In genomic region chr8:111627923-111628322, GRCm38 (mm10) we compare ENCODE assay signal across 14 mouse cellular contexts.
"Had no signal": no experiment of that assay in that cellular context is flagged by ENCODE, and none has a peak within 500 bp of the region (broad histone marks: within the 10 kb centered on the region; RNA-seq: fewer than 3 reads in every experiment).

No protein-coding gene starts in this region.

- H3K4me1 ChIP-seq: midbrain, embryonic 12.5 days had no signal

- H3K9me3 ChIP-seq: limb, embryonic 10.5 days; liver, embryonic 12.5 days; midbrain, embryonic 12.5 days; neural tube, embryonic 13.5 days had no signal

- DNase-seq: lung, embryonic 14.5 days; lung, postnatal 10 days; lung, postnatal 4 days; retina, postnatal 1 day; right cerebral cortex, postnatal 4 days; spleen, adult 18-20 months had no signal

- H3K27ac ChIP-seq: left cerebral cortex, adult 2 months; limb, embryonic 10.5 days; liver, embryonic 12.5 days; midbrain, embryonic 12.5 days; neural tube, embryonic 13.5 days had no signal

- H3K27me3 ChIP-seq: midbrain, embryonic 12.5 days; neural tube, embryonic 13.5 days had no signal

- H3K9ac ChIP-seq: liver, embryonic 12.5 days; lung, embryonic 14.5 days; midbrain, embryonic 12.5 days; neural tube, embryonic 13.5 days had no signal

- ATAC-seq: inflammation-experienced regulatory T-cells, adult 6 months; intestine, postnatal 0 days; liver, embryonic 12.5 days; midbrain, embryonic 16.5 days had no signal

- H3K4me3 ChIP-seq: left cerebral cortex, adult 2 months; limb, embryonic 10.5 days; liver, embryonic 12.5 days; midbrain, embryonic 12.5 days; neural tube, embryonic 13.5 days had no signal

- H3K36me3 ChIP-seq: liver, embryonic 12.5 days had no signal

- H3K4me2 ChIP-seq: liver, embryonic 12.5 days; lung, embryonic 14.5 days; midbrain, embryonic 12.5 days; neural tube, embryonic 13.5 days had no signal
